Mouse (Mus musculus): ENCODE data around the gene Dnm1. TPM values are rescaled to one million over a fixed set of nuclear protein-coding genes. Genes with fewer than 3 reads are reported as not detected.

The Dnm1 gene
- polyA plus RNA-seq, 1 experiment from 2014 or later, result 5.0 TPM

GRCm38 (mm10) chr2:32350471-32351051 is 2.6 kb downstream of the Dnm1 start:
- Histone ChIP-seq H3K4me3 (ENCODE audit: low read depth, low read length) (no peak overlapping the region), H3K4me1 (ENCODE audit: insufficient read depth, low read depth, low read length) (no peaks in the 10 kb centered on the region), H3K36me3 (ENCODE audit: insufficient read depth, low read length) (no peaks in the 10 kb centered on the region), H3K27ac (ENCODE audit: low read length) (no peak overlapping the region), H3K4me2 (replicated peaks; ENCODE audit: low read depth, low read length) (no peak overlapping the region), H3K27me3 (replicated peaks; ENCODE audit: insufficient read depth, low read length) (0 out of 2 replicates have a peak, but pooled peaks cover 4% of the 10 kb centered on the region), H3K9me3 (ENCODE audit: low read length) (no peaks in the 10 kb centered on the region), H3K9ac (replicated peaks; ENCODE audit: low read depth) (no peak overlapping the region)
- no peak for DNase-seq (ENCODE audit: low spot score)
- ATAC-seq, result no peak
- 48% methylated on average over 13 of the region's 13 CpGs for WGBS
- no peak for TF ChIP-seq EP300 (IDR thresholded peaks at IDR 0.05)
- TF ChIP-seq CTCF (IDR thresholded peaks at IDR 0.05), result no peak

GRCm38 (mm10) chr2:32349625-32350255 is 3.4 kb downstream of the Dnm1 start:
- ATAC-seq (no peak), DNase-seq (ENCODE audit: low spot score) (no peak)
- no peak overlapping the region for H3K4me2 ChIP-seq (replicated peaks; ENCODE audit: low read depth, low read length)
- no peaks in the 10 kb centered on the region for H3K4me1 ChIP-seq (ENCODE audit: insufficient read depth, low read depth, low read length)
- H3K27ac ChIP-seq (ENCODE audit: low read length), result no peak overlapping the region
- H3K4me3 ChIP-seq (ENCODE audit: low read depth, low read length), result no peak overlapping the region
- H3K27me3 ChIP-seq (replicated peaks; ENCODE audit: insufficient read depth, low read length), result 0 out of 2 replicates have a peak, but pooled peaks cover 4% of the 10 kb centered on the region
- WGBS, result 49% methylated on average over 8 of the region's 8 CpGs
- no peaks in the 10 kb centered on the region for H3K36me3 ChIP-seq (ENCODE audit: insufficient read depth, low read length)
- TF ChIP-seq EP300 (IDR thresholded peaks at IDR 0.05) (no peak), CTCF (IDR thresholded peaks at IDR 0.05) (no peak)
- H3K9ac ChIP-seq (replicated peaks; ENCODE audit: low read depth), result no peak overlapping the region
- H3K9me3 ChIP-seq (ENCODE audit: low read length), result no peaks in the 10 kb centered on the region

- H3K36me3 ChIP-seq (ENCODE audit: insufficient read depth, low read length), result no peaks in the 10 kb centered on the region
- H3K27me3 ChIP-seq (replicated peaks; ENCODE audit: insufficient read depth, low read length), result 0 out of 2 replicates have a peak, but pooled peaks cover 4% of the 10 kb centered on the region
- H3K9ac ChIP-seq (replicated peaks; ENCODE audit: low read depth), result no peak overlapping the region
- no peak for DNase-seq (ENCODE audit: low spot score)
- H3K4me2 ChIP-seq (replicated peaks; ENCODE audit: low read depth, low read length), result no peak overlapping the region
- no peak for TF ChIP-seq EP300 (IDR thresholded peaks at IDR 0.05)
- no peak overlapping the region for H3K4me3 ChIP-seq (ENCODE audit: low read depth, low read length)
- ATAC-seq, result no peak
- no peaks in the 10 kb centered on the region for H3K9me3 ChIP-seq (ENCODE audit: low read length)
- no peak overlapping the region for H3K27ac ChIP-seq (ENCODE audit: low read length)
- no peaks in the 10 kb centered on the region for H3K4me1 ChIP-seq (ENCODE audit: insufficient read depth, low read depth, low read length)
- 80% methylated on average over 11 of the region's 11 CpGs for WGBS
Observed at GRCm38 (mm10) chr2:32348311-32348710, 4.8 kb downstream of the Dnm1 start.

- TF ChIP-seq EP300 (IDR thresholded peaks at IDR 0.05), result no peak
- no peak for TF ChIP-seq CTCF (IDR thresholded peaks at IDR 0.05)
- H3K4me3 ChIP-seq (ENCODE audit: low read depth, low read length), result no peak overlapping the region
- no peaks in the 10 kb centered on the region for H3K4me1 ChIP-seq (ENCODE audit: insufficient read depth, low read depth, low read length)
- H3K27me3 ChIP-seq (replicated peaks; ENCODE audit: insufficient read depth, low read length), result 0 out of 2 replicates have a peak, but pooled peaks cover 2% of the 10 kb centered on the region
- DNase-seq (ENCODE audit: low spot score) (no peak), ATAC-seq (no peak)
- no peak overlapping the region for H3K27ac ChIP-seq (ENCODE audit: low read length)
- no peak overlapping the region for H3K9ac ChIP-seq (replicated peaks; ENCODE audit: low read depth)
- no peaks in the 10 kb centered on the region for H3K9me3 ChIP-seq (ENCODE audit: low read length)
- no peak overlapping the region for H3K4me2 ChIP-seq (replicated peaks; ENCODE audit: low read depth, low read length)
- no peaks in the 10 kb centered on the region for H3K36me3 ChIP-seq (ENCODE audit: insufficient read depth, low read length)
- 78% methylated on average over 6 of the region's 6 CpGs for WGBS
Observed at GRCm38 (mm10) chr2:32347019-32347418, 6.1 kb downstream of the Dnm1 start.

GRCm38 (mm10) chr2:32344598-32345321 is 8.4 kb downstream of the Dnm1 start:
- Histone ChIP-seq H3K4me3 (ENCODE audit: low read depth, low read length) (no peak overlapping the region), H3K27ac (ENCODE audit: low read length) (no peak overlapping the region), H3K4me2 (replicated peaks; ENCODE audit: low read depth, low read length) (no peak overlapping the region), H3K9me3 (ENCODE audit: low read length) (no peaks in the 10 kb centered on the region), H3K9ac (replicated peaks; ENCODE audit: low read depth) (no peak overlapping the region), H3K4me1 (ENCODE audit: insufficient read depth, low read depth, low read length) (no peaks in the 10 kb centered on the region), H3K27me3 (replicated peaks; ENCODE audit: insufficient read depth, low read length) (no peaks in the 10 kb centered on the region), H3K36me3 (ENCODE audit: insufficient read depth, low read length) (no peaks in the 10 kb centered on the region)
- ATAC-seq, result no peak
- DNase-seq (ENCODE audit: low spot score), result no peak
- TF ChIP-seq CTCF (IDR thresholded peaks at IDR 0.05) (no peak), EP300 (IDR thresholded peaks at IDR 0.05) (no peak)
- 71% methylated on average over 12 of the region's 14 CpGs for WGBS

- no peak overlapping the region for H3K4me3 ChIP-seq (ENCODE audit: low read depth, low read length)
- H3K36me3 ChIP-seq (ENCODE audit: insufficient read depth, low read length), result no peaks in the 10 kb centered on the region
- no peaks in the 10 kb centered on the region for H3K9me3 ChIP-seq (ENCODE audit: low read length)
- no peak overlapping the region for H3K9ac ChIP-seq (replicated peaks; ENCODE audit: low read depth)
- H3K27ac ChIP-seq (ENCODE audit: low read length), result no peak overlapping the region
- no peaks in the 10 kb centered on the region for H3K27me3 ChIP-seq (replicated peaks; ENCODE audit: insufficient read depth, low read length)
- DNase-seq (ENCODE audit: low spot score) (no peak), ATAC-seq (no peak)
- WGBS, result 74% methylated on average over 10 of the region's 10 CpGs
- TF ChIP-seq CTCF (IDR thresholded peaks at IDR 0.05), result no peak
- no peak for TF ChIP-seq EP300 (IDR thresholded peaks at IDR 0.05)
- H3K4me1 ChIP-seq (ENCODE audit: insufficient read depth, low read depth, low read length), result no peaks in the 10 kb centered on the region
- H3K4me2 ChIP-seq (replicated peaks; ENCODE audit: low read depth, low read length), result no peak overlapping the region
Observed at GRCm38 (mm10) chr2:32344056-32344455, 9.1 kb downstream of the Dnm1 start.

Data from lung, postnatal 0 days (tissue).